Mouse (Mus musculus): ENCODE data around the gene Rad51b.

The Rad51b gene

DNA sequence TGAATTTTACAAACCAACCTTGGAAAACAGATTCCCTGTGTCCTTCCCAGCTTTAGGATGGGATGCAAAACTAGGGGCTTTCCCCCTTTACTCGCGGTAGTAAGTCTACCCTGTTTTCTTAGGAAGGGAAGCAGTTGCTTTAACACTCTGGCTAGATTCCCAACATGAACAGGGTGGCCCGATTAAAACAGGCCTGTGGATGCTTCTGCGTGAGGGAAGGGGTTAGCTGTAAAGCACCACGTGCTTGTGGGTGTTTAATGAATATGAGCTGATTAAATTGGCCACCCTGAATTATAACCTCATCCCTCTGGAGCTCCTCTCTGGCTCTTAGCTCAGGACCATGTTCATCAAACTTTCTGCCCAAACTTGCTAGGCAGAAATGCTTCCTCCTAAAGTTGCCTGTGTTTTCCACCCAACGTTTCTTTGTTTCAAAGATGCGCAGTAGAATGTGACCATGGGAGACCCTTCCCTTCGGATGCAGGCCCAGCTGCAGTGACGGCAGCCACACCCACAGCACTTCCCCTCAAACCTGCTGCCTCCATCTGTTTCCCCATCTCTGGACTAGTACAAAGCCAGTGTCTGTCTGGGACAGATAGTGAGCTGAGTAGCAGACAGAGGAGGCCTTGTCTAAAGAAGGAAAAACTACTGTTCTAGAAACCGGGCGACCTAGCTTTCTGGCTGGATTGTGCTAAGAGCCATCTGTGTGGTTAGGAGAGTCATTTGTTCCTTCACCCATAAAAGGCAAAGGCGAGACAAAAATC is 435.5 kb downstream of the Rad51b start:
- no peak for DNase-seq (ENCODE audit: low spot score in 2 of 2)

DNA sequence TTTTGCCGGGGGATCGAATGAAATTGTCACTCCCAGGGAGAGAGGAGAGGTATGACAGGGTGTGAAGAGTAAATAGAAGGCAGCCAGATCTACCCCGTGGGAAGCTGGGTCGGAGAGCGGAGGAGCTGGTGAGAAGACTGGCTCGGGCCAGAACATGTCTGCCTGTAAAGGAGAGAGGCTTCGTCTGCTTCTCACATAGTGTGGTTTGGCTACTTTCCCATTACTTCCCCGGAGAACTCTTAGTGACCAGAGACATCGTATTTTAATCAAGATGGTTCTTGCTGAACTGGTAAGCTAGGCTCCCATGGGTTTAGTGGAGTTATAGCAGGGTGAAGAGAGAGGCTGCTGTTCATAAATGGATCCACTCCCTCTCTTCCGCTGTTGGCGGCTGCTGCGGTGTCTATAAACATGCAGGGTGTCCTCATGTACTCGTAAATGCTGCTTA is 438.3 kb downstream of the Rad51b start:
- no peak for DNase-seq (ENCODE audit: low spot score in 2 of 2)

DNA sequence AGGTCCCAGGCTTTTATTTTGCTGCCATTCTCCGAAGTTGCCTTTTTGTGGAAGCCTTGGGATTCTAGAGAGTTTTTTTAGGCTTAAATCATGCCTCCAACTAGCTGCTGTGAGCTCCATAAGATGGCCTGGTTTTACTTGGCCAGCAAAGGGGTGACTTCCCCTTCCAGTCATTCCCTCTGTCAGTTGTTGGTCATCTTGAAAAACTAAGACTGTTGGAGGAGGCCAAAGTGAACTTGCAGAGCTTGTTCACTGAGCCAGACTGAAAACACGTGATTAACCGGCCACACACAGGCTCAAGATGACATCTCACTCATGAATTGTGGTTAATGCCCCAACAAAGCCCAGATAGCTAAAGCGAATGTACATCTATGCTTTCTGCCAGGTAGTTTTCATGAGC is 438.8 kb downstream of the Rad51b start:
- no peak for DNase-seq (ENCODE audit: low spot score in 2 of 2)

GRCm38 (mm10) chr12:79738700-79739099 is 441.6 kb downstream of the Rad51b start:
- no peak for DNase-seq (ENCODE audit: low spot score in 2 of 2)

DNA sequence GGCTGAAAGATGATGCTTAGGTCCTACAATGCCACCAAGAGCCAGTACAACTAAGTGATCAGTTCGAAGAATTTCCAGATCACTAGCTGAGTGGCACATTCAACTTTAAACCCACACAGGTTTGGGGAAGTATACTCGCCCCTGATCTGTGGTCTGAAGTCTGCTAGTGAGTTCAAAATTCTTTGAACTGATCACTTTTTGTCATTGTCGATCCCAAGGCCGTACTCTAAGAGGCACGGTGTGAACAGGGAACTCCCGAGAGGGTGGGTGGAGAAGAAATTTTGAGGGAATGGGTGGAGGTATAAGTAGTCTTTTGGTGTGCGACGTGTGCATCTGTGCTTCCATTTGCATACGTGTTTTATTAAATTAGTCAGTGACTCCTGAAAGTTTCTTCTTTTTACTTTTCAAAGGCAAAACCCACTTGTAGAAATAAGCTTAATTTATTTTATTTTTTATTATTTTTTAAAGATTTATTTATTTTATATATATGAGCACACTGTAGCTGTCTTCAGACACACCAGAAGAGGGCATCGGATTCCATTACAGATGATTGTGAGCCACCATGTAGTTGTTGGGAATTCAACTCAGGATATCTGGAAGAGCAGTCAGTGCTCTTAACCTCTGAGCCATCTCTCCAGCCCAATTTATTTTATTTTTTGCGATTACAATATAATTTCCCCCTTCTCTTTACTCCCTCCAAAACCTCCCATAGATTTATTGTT is 443.0 kb downstream of the Rad51b start:
- no peak for DNase-seq (ENCODE audit: low spot score in 2 of 2)

GRCm38 (mm10) chr12:79742211-79742610 is 445.1 kb downstream of the Rad51b start:
- no peak for DNase-seq (ENCODE audit: low spot score in 2 of 2)

GRCm38 (mm10) chr12:79744131-79744530 is 447.0 kb downstream of the Rad51b start:
- no peak for DNase-seq (ENCODE audit: low spot score in 2 of 2)

DNA sequence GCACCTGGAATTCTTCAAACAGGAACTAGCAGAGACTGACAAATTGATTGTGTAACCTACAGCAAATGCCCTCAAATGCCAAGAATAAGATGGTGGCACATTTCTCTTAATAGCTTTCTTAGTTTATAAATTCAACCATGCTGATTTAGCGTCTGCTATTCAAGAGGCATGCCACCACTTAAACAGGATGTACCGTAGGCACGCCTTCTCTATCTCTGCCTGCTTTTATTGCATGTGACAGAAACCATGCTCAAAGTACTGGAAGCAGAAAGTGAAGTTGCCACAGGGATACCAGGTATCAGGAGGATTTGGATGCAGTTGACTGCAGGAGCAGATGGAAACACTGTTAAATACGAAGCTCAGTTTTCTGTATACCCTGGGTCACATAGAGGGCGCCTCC is 448.1 kb downstream of the Rad51b start:
- no peak for DNase-seq (ENCODE audit: low spot score in 2 of 2)

DNA sequence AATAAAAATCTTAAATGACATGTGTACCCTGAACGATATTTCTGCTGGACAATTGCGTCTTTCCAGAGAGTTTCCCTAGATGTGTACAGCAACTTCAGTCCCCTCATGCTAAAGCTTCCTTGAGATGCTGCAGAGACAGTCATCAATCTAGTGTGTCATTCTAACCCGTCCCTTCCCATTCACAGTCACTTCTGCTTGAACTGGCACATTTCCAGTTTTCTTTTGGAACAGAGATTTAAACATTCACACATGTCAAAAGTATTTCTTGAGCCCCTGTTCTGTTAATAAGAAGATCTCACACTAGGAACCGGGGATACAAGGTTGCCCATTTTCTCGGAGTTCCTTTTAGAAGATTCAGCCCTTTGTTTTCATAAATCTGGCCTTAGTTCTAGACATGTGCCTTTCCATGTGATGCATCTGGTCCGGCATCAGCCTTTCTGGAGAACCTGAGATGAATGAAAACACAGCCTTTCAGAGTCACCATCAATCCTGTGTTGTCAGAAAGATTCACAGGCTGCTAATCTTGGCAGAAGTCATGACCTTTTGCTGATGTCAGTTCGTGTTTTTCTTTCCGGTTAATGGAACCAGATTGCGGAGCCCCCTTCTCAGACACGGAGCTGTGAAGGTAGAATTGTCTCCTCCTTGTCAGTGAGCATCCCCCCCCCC is 448.9 kb downstream of the Rad51b start:
- DNase-seq (ENCODE audit: low spot score in 2 of 2): no peak

DNA sequence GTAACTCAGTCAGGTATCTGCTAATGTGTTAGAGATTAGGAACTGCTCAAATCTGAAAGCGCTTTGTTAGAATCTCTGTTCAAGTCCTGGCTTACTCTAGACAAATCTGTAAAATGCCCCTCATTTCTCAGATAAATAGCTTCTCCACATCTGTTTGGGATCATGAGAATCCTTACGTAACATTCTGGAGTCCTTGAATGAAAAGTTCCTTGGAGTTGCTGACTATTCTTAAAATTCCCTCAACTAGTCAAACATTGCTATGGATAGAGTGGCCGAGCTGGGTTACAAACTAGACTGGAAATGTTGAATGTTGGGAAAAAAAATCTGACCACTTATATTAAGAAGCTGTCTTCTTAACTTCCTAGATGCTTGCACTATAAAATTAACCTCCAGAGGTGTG is 450.5 kb downstream of the Rad51b start:
- no peak for DNase-seq (ENCODE audit: low spot score in 2 of 2)

DNA sequence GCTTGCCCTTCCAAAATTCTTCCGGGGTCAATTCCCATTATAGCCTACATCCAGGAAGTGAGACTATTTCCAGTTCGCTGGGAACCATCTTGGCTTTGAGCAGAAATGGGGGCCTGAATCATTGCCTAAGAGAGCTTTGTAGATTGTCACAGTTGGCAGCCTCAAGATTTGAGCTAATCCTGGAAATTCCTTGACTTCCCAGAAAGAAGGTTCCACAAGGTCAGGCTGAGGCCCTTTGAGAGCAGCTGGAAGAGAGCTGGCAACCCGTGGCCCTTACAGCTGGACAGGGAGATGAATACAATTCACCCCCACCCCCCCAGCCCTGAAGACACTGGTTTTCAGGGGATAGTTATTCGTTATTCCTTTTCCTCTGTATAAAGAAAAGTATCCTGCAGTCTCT is 451.8 kb downstream of the Rad51b start:
- DNase-seq (ENCODE audit: low spot score in 2 of 2): no peak

DNA sequence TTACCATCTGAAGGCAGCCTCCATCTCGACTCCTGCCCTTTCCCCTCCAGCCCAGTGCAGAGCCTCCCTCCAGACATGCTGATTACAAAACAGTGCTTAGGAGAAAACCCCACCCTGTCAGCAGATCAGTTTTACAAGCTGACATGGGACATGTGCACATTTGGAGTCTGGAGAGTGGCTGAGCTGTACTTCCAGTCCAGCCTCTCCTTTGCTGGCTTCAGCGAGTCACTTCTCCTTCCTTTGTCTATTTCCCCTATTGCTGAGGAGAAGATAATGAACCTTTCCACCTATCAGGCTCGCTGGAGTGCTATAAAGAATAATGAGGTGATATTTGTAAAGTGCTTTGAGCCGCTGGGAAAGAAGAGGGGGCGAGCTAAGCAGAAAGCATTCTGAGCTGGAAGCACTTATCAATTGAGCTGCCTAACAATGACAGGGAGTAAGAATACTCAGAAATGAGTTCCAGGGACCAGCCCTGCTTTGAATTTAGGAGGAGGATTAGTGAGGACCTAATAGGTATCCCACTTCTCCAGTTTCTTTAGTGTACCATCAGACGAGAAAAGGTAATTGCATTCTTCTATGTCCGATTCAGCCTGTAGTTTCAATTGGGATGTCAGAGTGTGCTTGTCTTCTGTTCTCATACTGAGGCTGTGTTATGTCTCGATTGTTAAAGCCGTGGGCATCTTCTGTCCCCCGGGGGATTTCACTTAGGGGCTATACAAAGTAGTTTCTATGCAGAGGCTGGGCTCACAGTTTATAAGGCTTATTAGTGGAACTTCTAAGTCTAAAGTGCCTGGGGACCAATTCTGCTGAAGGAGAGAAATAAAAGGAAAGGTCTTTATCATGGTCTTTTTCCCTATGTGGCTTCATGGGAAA is 453.4 kb downstream of the Rad51b start:
- DNase-seq (ENCODE audit: low spot score in 2 of 2): no peak

DNA sequence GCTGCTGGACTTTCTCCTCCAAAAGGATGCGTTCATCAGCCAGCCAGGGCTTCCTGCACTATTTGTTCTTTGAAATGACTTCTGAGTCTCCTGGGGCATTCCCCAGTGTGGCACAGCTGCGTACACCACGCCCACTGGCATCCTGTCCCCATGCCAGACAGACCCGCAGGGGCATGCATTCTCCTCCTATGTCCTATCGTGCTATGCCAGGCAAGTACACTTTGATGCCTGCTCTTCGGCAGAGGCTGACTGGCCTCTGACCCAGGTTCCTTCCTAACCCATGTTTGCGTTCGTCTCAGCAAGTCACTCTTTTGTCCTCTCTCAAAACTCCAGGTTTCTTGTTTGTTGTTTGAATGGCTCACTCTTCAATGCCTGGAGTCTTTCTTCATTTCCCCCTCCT is 454.7 kb downstream of the Rad51b start:
- no peak for DNase-seq (ENCODE audit: low spot score in 2 of 2)

- DNase-seq (ENCODE audit: low spot score in 2 of 2): no peak
These were observed 455.1 kb downstream of the Rad51b start for GRCm38 (mm10) chr12:79752189-79752588.

DNA sequence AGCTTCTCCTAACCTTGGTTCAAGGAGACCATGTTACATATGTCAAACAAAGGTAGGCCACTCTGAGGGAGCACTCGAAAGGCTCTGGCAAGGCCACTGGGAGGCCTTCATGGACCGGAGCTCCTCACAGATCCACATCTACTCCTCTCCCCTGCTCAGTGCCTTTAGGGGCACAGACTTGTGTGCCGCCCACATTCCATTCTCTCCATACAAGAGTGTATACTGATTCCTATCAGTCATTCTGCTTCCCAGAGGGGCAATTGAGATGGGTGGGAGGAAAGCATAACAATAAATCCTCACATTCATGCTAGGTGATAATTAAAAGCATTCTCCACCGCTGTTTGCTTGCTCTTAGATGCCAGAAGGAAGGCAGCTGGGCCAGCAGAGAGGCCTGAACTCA is 458.5 kb downstream of the Rad51b start:
- no peak for DNase-seq (ENCODE audit: low spot score in 2 of 2)

GRCm38 (mm10) chr12:79756352-79756751 is 459.3 kb downstream of the Rad51b start:
- DNase-seq (ENCODE audit: low spot score in 2 of 2): no peak

- DNase-seq (ENCODE audit: low spot score in 2 of 2): no peak
These were observed 460.7 kb downstream of the Rad51b start for GRCm38 (mm10) chr12:79757775-79758174.

GRCm38 (mm10) chr12:79759180-79759902 is 462.3 kb downstream of the Rad51b start:
- DNase-seq (ENCODE audit: low spot score in 2 of 2): no peak

DNA sequence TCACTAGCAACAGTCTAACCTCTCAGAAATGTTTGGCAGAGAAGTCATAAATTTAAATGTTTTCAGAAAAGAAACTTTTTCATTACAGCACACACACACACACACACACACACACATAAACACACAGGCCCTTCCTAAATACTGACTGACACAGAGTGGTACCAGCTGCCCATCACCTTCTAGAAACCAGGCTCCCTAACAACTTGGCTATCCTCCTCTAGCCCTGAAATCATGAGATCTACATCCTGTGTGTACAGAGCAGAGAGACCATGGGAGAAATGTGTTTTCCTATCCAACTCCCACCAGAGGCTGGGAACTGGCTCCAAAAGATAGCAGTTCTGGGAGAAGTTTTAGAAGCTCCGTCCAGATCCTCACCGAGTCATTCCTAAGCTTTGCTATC is 464.1 kb downstream of the Rad51b start:
- DNase-seq (ENCODE audit: low spot score in 2 of 2): no peak

DNA sequence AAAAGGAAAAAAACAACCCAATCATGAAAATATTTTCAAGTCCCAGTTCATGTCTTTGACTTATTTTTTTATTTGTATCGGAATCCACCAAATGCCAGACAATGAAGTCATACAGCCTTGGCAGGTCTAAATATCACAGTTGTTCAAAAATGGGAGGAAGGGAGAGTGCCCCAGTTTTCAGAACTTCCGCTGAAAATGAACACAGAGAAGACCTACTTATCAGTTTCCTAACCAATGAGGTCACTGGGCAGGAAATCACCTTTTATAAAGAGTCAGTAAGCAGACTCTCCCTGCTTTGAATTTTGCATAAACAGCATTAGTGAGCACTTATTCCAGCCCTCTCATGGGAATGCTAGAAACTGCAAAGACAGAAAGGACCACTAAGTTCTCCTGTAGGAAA is 465.0 kb downstream of the Rad51b start:
- DNase-seq (ENCODE audit: low spot score in 2 of 2): no peak
